Mouse (Mus musculus) heart, embryonic 12.5 days (tissue): ENCODE measurements around the gene Vasp. TPM values are rescaled to one million over a fixed set of nuclear protein-coding genes. Genes with fewer than 3 reads are reported as not detected.
"Not testable (repeated sequence)": the region's sequence is repeated elsewhere in the genome, so short reads cannot be mapped to it uniquely, and the experiment has no call there.

ENCODE experiments used
- ATAC-seq: fragments of 200-750 bp; cut with Nextera tagmentation; 2 replicates; pipeline ENCODE4 v1.8.0; 2017; ENCODE audit warnings: moderate TSS enrichment, moderate library complexity; ENCODE audit not compliant: insufficient number of reproducible peaks, low FRiP score
- H3K27ac ChIP-seq: fragments of 300-500 bp; sonication (generic); 2 replicates; pipeline ENCODE4 v1.5.1; 2016; ENCODE audit warnings: mild to moderate bottlenecking, moderate library complexity; ENCODE audit not compliant: poor library complexity, severe bottlenecking
- H3K27me3 ChIP-seq: fragments of 300-500 bp; sonication (generic); replicated peaks from 2 replicates; pipeline ENCODE4 v1.6.1; 2016; ENCODE audit warnings: mild to moderate bottlenecking, moderate library complexity
- H3K36me3 ChIP-seq: fragments of 300-500 bp; sonication (generic); 2 replicates; pipeline ENCODE4 v1.6.1; 2016; ENCODE audit warnings: mild to moderate bottlenecking, moderate library complexity
- H3K4me1 ChIP-seq: fragments of 300-500 bp; sonication (generic); replicated peaks from 2 replicates; pipeline ENCODE4 v1.6.1; 2016; ENCODE audit warnings: mild to moderate bottlenecking
- H3K4me2 ChIP-seq: fragments of 300-500 bp; sonication (generic); 2 replicates; pipeline ENCODE4 v1.6.1; 2016; ENCODE audit warnings: mild to moderate bottlenecking, moderate library complexity
- H3K4me3 ChIP-seq: fragments of 300-500 bp; sonication (generic); 2 replicates; pipeline ENCODE4 v1.5.1; 2016; ENCODE audit warnings: mild to moderate bottlenecking
- H3K9ac ChIP-seq: fragments of 300-500 bp; sonication (generic); 2 replicates; pipeline ENCODE4 v1.6.1; 2016; ENCODE audit warnings: mild to moderate bottlenecking, moderate library complexity
- H3K9me3 ChIP-seq: fragments of 300-500 bp; sonication (generic); replicated peaks from 2 replicates; pipeline ENCODE4 v1.6.1; 2016; ENCODE audit warnings: mild to moderate bottlenecking, moderate library complexity
- WGBS: fragments of 180-500 bp; shearing (Covaris S2); methylation state at CpG from one replicate; pipeline ENCODE4 v1.1.7; 2016; 5-methylcytosine and 5-hydroxymethylcytosine counted together
- polyA plus RNA-seq: library from polyadenylated mRNA; unstranded; fragments of >200 nt; fragmentation: Nextera tagmentation; extraction: Ambion mirVana; gene quantifications from 2 replicates; pipeline ENCODE4 v1.2.1, GENCODE M21; 2016

Vasp gene
- polyA plus RNA-seq, 1 experiment from 2014 or later: 93.7 TPM

DNA sequence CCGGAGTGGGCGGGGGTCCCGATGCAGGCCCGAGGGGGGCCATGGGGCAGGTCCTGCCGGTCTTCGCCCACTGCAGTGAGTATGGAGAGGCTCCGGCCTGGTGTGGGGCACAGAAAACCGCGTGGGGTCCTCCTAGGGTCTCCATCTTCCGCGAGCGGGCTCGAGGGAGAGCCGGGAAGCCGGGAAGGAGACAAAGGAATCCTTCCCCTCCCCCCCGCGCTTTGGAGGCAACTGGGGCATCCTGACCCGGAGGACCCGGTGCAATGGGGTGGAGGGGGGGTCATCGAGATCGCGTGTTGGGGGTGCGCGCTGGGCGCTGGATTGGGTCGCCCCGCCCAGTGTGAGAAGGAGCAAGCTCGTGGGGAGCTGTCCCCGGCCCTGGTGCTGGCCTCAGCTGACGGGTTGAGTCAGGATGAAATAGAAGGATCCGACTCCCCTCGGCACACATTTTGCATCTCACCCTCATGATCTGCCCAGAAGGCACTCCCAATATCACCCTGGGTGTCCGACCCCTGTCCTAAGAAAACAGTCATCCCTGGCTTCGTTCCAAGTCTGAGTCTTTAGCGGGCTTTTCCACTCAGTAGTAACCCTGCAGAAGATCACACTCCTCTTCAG is 11.3 kb upstream of the Vasp start:
- H3K4me3 ChIP-seq: peak overlapping the region; percentile 53
- peak overlapping the region; percentile 95 for H3K4me2 ChIP-seq
- H3K27me3 ChIP-seq: peaks cover 60% of the 10 kb centered on the region
- peaks cover 21% of the 10 kb centered on the region for H3K4me1 ChIP-seq
- H3K36me3 ChIP-seq: no peaks in the 10 kb centered on the region
- peak overlapping the region; percentile 18 for H3K9ac ChIP-seq
- ATAC-seq: peak; percentile 71
- no peak overlapping the region for H3K27ac ChIP-seq
- 2% methylated on average over 35 of the region's 35 CpGs for WGBS
- H3K9me3 ChIP-seq: no peaks in the 10 kb centered on the region

DNA sequence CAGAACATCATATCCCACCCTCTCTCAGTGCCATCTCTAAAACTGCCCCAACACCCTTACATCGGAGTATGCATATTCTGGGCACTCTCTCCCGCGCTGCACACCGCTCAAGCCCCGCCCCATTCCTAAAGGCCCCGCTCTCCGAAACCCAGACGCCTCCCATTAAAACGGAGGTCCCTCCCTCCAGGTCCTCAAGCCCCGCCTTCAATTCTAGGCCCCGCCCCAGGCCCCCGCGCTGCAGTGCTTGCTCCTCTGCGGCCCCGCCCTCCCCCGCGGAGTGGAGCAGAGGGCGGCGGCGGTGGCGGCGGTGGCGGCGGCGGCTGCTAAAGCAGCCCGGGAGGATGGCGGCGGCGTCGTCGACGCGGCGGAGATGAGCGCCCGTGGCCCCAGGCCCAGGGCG is 10.8 kb upstream of the Vasp start, which contains the start of gene Rtn2:
Gene Rtn2, plus strand, starts transcription at position 240 of the 400 bp plus-strand sequence.
- peaks cover 64% of the 10 kb centered on the region for H3K27me3 ChIP-seq
- H3K9me3 ChIP-seq: no peaks in the 10 kb centered on the region
- ATAC-seq: peak; percentile 87
- H3K4me3 ChIP-seq: peak within 1 kb of the TSS; percentile 53
- H3K4me1 ChIP-seq: peaks cover 21% of the 10 kb centered on the region
- no peak within 1 kb of the TSS for H3K27ac ChIP-seq
- WGBS: under 1% methylated on average over 37 of the region's 37 CpGs
- H3K4me2 ChIP-seq: peak within 1 kb of the TSS; percentile 95
- H3K36me3 ChIP-seq: no peaks in the 10 kb centered on the region
- H3K9ac ChIP-seq: peak within 1 kb of the TSS; percentile 18

DNA sequence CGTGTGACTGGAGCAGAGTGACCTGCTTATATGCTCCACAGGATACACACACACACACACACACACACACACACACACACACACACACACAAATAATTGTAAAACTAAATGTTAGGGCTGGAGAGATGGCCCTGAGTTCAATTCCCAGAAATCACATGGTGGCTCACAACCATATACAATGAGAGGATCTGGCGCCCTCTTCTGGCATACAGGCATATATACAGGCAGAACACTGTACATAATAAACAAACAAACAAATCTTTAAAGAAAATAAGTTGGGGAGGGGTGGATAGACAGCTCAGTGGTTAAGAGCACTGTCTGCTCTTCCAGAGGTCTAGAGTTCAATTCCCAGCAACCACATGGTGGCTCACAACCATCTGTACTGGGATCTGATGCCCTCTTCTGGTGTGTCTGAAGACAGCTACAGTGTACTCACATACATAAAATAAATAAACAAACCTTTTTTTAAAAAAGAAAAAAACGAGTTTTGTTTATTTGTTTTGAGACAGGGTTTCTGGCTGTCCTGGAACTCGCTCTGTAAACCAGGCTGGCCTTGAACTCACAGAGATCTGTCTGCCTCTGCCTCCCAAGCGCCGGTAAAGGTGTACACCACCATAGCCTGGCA is 10.2 kb upstream of the Vasp start:
- Histone ChIP-seq H3K27me3 (peaks cover 69% of the 10 kb centered on the region), H3K4me1 (peaks cover 21% of the 10 kb centered on the region), H3K4me3 (peak overlapping the region; percentile 53; the same call in 1 of the 2 replicates), H3K4me2 (peak overlapping the region; percentile 95)
- peak; percentile 3; the same call in 1 of the 2 replicates for ATAC-seq
- H3K9ac ChIP-seq, H3K27ac ChIP-seq, H3K9me3 ChIP-seq, H3K36me3 ChIP-seq: not testable (repeated sequence)
- 33% methylated on average over 6 of the region's 6 CpGs for WGBS

DNA sequence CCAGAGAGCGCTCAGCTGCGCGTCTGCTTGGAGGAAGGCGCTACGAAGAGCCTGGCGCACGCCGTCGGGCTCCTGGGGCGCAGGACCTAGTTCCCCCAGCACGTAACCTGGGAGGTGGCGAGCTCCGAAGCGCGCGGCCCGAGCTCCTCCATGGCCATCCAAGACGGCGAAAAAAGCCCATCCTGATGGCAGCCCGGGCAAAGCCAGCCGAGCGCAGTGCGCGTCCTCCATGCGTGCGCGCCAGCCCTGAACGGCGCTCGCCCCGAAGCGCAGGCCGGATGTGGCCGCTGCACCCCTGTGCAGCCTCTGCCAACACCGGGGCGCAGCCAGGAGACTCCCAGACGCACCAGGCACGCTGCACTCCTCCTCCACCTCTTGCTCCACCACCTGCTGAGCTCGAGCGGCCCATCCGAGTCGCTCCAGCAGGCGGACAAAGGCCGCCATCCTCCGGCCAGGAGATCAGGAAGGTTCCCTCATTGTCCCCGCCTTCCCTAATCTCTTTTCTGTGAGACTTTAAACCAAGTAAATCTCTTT is 8.0 kb upstream of the Vasp start, which contains the start of gene Ppm1n:
Gene Ppm1n, minus strand, starts transcription at position 484 of the 534 bp plus-strand sequence.
- H3K4me3 ChIP-seq: peak within 1 kb of the TSS; percentile 43
- H3K4me2 ChIP-seq: peak within 1 kb of the TSS; percentile 75
- H3K9ac ChIP-seq: 0 out of 2 replicates have a peak within 1 kb of the TSS, but pooled peaks have one; percentile 55
- H3K27ac ChIP-seq: no peak within 1 kb of the TSS
- no peaks in the 10 kb centered on the region for H3K36me3 ChIP-seq
- H3K27me3 ChIP-seq: peaks cover 59% of the 10 kb centered on the region
- H3K4me1 ChIP-seq: peaks cover 21% of the 10 kb centered on the region
- H3K9me3 ChIP-seq: peaks cover 5% of the 10 kb centered on the region; the same call in 1 of the 2 replicates
- no peak for ATAC-seq
- under 1% methylated on average over 46 of the region's 46 CpGs for WGBS

DNA sequence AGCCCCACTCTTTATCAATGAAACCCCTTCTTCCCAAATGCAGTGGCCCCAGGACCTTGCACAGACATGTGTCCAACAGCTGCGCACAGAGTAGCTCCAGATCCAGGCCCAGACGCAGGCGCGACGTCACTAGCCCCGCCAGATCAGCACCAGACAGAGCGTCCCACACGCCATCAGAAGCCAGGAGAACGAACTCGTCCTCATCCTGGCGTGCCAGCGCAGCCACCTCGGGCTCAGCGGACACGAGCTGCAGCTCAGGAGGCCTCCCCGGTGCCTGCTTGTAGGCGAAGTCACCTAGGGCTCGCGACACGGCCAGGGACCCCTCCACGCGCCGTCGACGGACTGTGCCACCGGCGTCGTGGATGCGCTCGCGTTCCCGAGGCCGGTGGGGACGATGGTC is 7.4 kb upstream of the Vasp start:
- Histone ChIP-seq H3K9me3 (peaks cover 5% of the 10 kb centered on the region; the same call in 1 of the 2 replicates), H3K9ac (no peak overlapping the region), H3K4me1 (peaks cover 21% of the 10 kb centered on the region), H3K36me3 (no peaks in the 10 kb centered on the region), H3K4me3 (peak overlapping the region; percentile 43), H3K4me2 (peak overlapping the region; percentile 75), H3K27ac (no peak overlapping the region), H3K27me3 (peaks cover 59% of the 10 kb centered on the region)
- WGBS: 3% methylated on average over 34 of the region's 34 CpGs
- ATAC-seq: no peak

DNA sequence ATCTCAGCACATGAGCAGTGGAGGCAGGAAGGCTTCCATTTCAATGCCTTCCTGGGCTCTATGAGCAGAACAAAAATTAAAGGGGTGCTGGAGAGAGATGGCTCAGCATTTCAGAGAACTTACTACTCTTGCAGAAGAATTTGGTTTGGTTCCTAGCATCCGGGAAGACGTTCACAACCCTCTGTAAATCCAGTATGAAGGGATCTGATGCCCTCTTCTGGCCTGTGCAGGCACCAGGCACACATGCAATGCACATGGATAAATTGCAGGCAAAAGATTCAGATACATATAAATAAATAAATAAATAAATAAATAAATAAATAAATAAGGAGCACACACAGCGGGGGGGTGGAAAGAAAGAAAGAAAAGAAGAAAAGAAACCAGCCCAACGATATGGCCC is 4.6 kb upstream of the Vasp start:
- H3K9ac ChIP-seq: no peak overlapping the region
- H3K36me3 ChIP-seq: no peaks in the 10 kb centered on the region
- H3K4me1 ChIP-seq: peaks cover 14% of the 10 kb centered on the region
- H3K27ac ChIP-seq: no peak overlapping the region
- H3K9me3 ChIP-seq: peaks cover 5% of the 10 kb centered on the region; the same call in 1 of the 2 replicates
- peaks cover 42% of the 10 kb centered on the region for H3K27me3 ChIP-seq
- WGBS: 51% methylated on average over 4 of the region's 4 CpGs
- ATAC-seq: no peak
- no peak overlapping the region for H3K4me2 ChIP-seq
- no peak overlapping the region for H3K4me3 ChIP-seq

DNA sequence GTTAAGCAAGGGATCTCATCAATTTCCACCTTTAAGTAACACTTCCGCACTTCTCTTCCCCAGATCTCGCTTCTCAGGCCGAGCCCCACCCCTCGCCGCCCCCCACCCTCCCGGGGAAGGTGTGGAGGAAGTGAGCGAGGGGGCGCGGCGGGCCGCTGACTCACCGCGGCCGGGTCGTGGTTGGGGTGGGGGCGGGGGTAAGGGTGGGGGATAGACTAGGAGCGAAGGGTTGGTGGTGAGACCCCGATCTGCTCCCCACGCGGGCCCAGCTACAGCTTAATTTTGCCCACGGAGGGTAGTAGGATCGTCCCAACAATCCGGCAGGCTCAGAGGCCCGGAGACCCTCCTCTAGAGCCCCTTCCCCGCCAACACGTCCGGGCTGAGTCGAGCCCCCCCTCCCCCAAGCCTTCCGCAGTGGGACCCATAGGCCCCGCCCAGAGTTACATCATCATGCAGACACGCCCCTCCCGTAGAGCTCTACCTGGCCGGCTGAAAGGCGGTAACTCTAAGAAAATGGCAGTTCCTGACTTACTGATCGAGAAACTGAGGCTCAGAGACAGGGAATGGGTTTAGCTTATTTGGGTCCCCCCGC is 652 bp upstream of the Vasp start:
- peaks cover 5% of the 10 kb centered on the region; the same call in 1 of the 2 replicates for H3K9me3 ChIP-seq
- H3K4me2 ChIP-seq: peak overlapping the region; percentile 99
- H3K4me1 ChIP-seq: peaks cover 27% of the 10 kb centered on the region
- peak overlapping the region; percentile 98 for H3K4me3 ChIP-seq
- peak overlapping the region; percentile 99 for H3K9ac ChIP-seq
- H3K36me3 ChIP-seq: peaks cover 11% of the 10 kb centered on the region
- ATAC-seq: peak; percentile 73
- peaks cover 5% of the 10 kb centered on the region; the same call in 1 of the 2 replicates for H3K27me3 ChIP-seq
- under 1% methylated on average over 31 of the region's 36 CpGs for WGBS
- peak overlapping the region; percentile 99 for H3K27ac ChIP-seq

DNA sequence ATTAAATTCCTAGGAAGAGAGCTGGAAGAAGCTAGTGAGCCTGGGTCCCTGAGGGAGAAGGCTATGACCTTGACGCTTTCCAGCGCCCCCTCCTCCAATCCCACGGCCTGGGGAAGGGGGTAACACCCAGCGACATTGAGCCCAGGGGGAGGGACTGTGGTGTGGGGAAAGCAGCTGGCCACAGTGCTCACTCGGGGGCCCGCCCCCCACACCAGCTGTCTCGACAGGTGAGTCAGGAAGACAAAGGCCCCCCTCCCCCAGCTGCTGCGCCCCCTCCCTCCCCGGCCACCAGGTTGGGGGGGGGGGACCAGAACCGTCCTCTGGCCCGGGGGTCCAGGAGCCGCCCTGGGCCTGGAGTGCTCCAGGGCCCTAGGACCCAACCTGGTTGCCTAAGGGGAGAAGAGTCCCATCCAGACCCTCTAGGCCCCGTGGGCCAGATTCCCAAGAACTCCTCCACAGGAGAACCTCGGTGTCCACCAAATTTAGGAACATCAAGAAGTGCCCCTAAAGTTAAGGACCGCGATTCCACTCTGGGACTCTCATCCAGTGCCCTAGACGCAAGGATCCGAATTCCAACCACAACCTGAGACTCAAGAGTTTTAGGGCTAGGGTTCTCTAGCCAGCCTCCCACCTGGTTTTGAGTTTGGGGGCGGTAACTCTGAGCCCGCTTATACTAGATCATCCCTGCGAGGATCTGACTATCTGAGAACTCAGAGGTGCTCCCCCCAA is 944 bp downstream of the Vasp start:
- peak overlapping the region; percentile 99 for H3K9ac ChIP-seq
- under 1% methylated on average over 20 of the region's 21 CpGs for WGBS
- peaks cover 43% of the 10 kb centered on the region for H3K4me1 ChIP-seq
- no peaks in the 10 kb centered on the region for H3K27me3 ChIP-seq
- peak overlapping the region; percentile 98 for H3K4me3 ChIP-seq
- H3K27ac ChIP-seq: peak overlapping the region; percentile 99
- H3K36me3 ChIP-seq: peaks cover 24% of the 10 kb centered on the region
- peak overlapping the region; percentile 99 for H3K4me2 ChIP-seq
- no peaks in the 10 kb centered on the region for H3K9me3 ChIP-seq
- no peak for ATAC-seq

DNA sequence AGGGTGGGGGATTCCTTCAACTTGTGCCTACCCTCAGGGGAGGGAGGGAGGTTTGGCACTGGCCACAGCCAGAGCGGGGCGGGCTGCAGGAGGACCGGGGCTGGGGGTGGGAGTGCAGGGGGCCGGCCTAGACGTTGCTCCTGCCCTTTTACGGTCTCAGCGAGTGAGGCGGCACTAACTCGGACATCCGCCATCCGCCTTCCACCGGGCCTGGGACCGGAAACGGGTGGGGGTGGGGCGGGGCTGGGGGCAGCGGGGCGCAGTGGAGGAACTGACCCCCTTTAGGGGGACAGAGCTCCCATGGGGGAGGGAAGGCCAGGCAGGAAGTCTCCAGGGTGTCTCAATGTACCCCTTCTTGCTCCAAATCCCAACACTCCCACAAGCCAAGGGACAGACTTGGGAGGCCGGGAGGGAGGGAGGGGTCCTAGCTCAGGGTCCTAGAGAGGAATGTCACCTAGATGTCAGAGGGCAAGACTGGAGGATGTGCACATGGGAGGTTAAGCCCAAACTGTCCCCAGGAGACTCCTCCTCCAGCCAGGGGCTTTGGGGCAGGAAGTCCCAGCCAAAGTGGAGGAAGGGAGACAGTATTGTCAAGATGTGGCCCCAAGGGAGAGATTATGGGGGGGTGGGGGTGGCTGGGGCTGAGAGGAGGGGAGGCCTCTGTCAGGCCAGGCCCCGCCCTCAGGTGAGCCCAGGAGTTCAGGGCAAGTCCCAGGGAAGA is 1.7 kb downstream of the Vasp start:
- Histone ChIP-seq H3K27me3 (no peaks in the 10 kb centered on the region), H3K9me3 (no peaks in the 10 kb centered on the region), H3K4me2 (peak overlapping the region; percentile 99), H3K36me3 (peaks cover 28% of the 10 kb centered on the region), H3K4me3 (peak overlapping the region; percentile 98), H3K4me1 (peaks cover 51% of the 10 kb centered on the region), H3K9ac (peak overlapping the region; percentile 99), H3K27ac (peak overlapping the region; percentile 99)
- ATAC-seq: peak; percentile 80
- WGBS: 2% methylated on average over 19 of the region's 19 CpGs

DNA sequence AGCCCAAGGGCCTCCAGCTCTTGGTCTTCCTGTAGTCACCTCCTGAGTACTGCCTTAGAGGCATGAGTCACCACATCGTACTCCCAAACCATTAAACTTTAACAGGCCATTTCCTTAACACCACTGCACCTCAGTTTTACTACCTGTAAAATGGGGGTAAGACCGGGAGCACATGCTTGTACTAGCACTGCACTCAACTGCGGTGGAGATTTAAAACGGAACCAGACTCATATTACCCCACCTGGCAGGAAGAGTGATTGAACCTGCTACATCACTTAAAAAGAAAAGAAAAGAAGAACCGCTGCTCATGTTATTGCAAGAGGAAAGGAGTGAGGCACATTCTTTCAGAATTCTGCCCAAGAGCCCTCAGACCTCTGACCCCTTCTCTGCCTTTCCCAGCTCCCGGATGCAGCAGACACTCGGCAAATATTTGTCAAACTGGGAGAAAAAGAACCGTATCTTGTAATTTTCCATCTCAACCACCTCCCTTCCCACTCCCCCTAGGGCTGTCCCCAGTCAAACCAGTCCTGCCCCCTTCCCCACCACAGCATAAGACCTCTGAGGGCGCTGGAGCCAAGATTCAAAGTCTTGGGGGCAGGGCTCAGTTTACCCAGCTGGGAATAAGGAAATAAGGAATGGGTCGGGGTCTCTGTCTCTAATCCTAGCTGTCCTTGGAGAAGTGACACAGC is 2.5 kb downstream of the Vasp start:
- H3K9ac ChIP-seq: peak overlapping the region; percentile 99
- 37% methylated on average over 10 of the region's 10 CpGs for WGBS
- H3K4me2 ChIP-seq: peak overlapping the region; percentile 99
- 0 out of 2 replicates have a peak, but pooled peaks have one; percentile 24 for ATAC-seq
- peak overlapping the region; percentile 99 for H3K27ac ChIP-seq
- H3K4me3 ChIP-seq: peak overlapping the region; percentile 98
- H3K36me3 ChIP-seq: peaks cover 36% of the 10 kb centered on the region
- no peaks in the 10 kb centered on the region for H3K9me3 ChIP-seq
- no peaks in the 10 kb centered on the region for H3K27me3 ChIP-seq
- peaks cover 56% of the 10 kb centered on the region for H3K4me1 ChIP-seq
